Mouse (Mus musculus): ENCODE data around the gene Sema6d.

DNA sequence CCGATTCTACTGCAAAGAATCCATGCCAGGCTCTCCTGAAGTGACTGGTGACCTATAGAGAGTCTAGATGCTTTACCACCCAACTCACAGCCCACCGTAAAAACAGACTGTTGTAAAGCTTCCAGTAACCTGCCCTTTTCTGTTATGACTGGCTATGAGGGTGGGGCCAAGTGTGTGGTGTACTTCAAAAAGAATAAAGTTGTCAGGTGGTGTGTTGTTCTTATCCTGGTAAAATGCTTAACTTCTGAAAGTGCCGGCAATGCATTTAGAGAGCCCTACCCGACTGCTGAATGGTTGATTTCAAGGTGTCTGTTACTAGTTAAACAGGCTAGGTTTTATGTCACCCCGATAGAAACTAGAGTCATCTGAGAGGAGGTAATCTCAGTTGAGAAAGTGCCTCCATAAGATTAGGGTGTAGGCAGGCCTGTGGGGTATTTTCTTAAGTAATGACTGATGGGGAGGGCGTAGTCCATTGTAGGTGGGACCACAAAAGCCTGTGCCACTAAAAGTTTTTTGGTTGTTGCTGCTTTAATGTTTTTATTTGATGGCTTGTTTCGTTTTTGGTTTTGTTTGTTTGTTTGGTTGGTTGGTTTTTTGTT, 544.7 kb downstream of the Sema6d start:
- TF ChIP-seq CTCF (IDR thresholded peaks at IDR 0.05; ENCODE audit: low read depth, low read length) (no peak), GATA1 (IDR thresholded peaks at IDR 0.05; ENCODE audit: borderline replicate concordance, low read length) (no peak), GATA2 (IDR thresholded peaks at IDR 0.05; ENCODE audit: borderline replicate concordance, low read depth, low read length) (no peak), TAL1 (conservative IDR thresholded peaks at IDR 0.05; ENCODE audit: low read depth, low read length) (no peak), POLR2AphosphoS5 (IDR thresholded peaks at IDR 0.05; ENCODE audit: insufficient replicate concordance, low read depth, low read length) (no peak)
